Mouse (Mus musculus): ENCODE data around the gene Wdfy3.

GRCm38 (mm10) chr5:102023376-102023775, 46.3 kb downstream of the Wdfy3 start:
- no peak for TF ChIP-seq CTCF (IDR thresholded peaks at IDR 0.05; ENCODE audit: control insufficient read depth, insufficient read depth, insufficient replicate concordance, low read depth, low read length)
- peak; percentile 56 for TF ChIP-seq POLR2A (IDR thresholded peaks at IDR 0.05; ENCODE audit: control insufficient read depth, low read depth, low read length)

Data from testis, adult 2 months (tissue).